10 mouse cellular contexts compared by ENCODE assay signal in the genomic region with DNA sequence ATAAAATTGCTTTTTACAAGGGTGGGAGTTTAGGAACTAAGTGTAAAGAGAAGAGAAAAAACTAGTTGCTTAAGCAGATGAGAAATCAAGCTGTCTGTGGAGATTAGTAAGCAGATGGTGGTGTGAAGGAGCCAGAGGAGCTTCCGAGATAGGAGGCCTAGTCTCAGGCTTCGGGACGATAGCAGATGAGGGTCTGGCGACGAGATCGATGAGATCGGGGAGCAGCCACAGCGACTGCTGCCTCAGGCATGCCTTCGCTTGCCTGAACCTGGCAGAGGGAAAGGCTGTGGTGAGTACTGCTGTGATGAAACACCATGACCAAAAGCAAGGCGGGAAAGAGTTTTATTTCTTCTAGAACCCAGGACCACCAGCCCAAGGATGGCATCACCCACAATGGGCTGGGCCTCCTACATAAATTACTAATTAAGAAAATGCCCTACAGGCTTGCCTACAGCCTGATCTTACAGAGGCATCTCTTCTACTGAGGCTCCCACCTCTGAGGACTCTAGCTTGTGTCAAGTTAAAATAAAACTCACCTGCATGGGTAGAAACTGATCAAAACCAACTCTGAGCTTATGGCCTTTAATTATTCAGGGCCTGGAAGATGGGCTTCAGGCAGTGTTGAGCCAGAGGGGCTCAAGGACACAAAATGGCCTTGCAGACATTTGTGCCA. TPM values are rescaled to one million over a fixed set of nuclear protein-coding genes. Genes with fewer than 3 reads are reported as not detected.
A peak's percentile ranks its signal among the peaks of the same experiment; 100 is the strongest.
DNase-seq lines count a peak whose midpoint lies in the region; ATAC-seq and TF ChIP-seq lines count a peak whose summit lies in the region.
"Had no signal": no experiment of that assay in that cellular context is flagged by ENCODE, and none has a peak within 500 bp of the region (broad histone marks: within the 10 kb centered on the region; RNA-seq: fewer than 3 reads in every experiment).

No protein-coding gene starts in this region.

- no peak overlapping the region for H3K27ac ChIP-seq in lung, embryonic 14.5 days (ENCODE audit: low read depth)

- no peak overlapping the region for H3K9ac ChIP-seq in lung, embryonic 14.5 days

- TF ChIP-seq CTCF in lung, embryonic 14.5 days (IDR thresholded peaks at IDR 0.05; ENCODE audit: low read depth) = no peak

- H3K36me3 ChIP-seq in lung, embryonic 14.5 days (ENCODE audit: insufficient read depth) = no peaks in the 10 kb centered on the region

- H3K4me1 ChIP-seq in lung, embryonic 14.5 days (ENCODE audit: insufficient read depth) = no peaks in the 10 kb centered on the region

- H3K4me2 ChIP-seq in lung, embryonic 14.5 days = peak overlapping the region; percentile 20; the same call in 1 of the 2 replicates

- peak; percentile 67 for ATAC-seq in lung, embryonic 14.5 days (ENCODE audit: insufficient read depth)
- ATAC-seq in erythroblast, adult 5-6 weeks (replicated peaks; ENCODE audit: low FRiP score, poor library complexity, severe bottlenecking) = peak; percentile 87
- ATAC-seq in megakaryocyte progenitor cell, adult 5-6 weeks (replicated peaks; ENCODE audit: poor library complexity) = peak; percentile 96
- ATAC-seq in frontal cortex, adult (ENCODE audit: low TSS enrichment) = no peak

- peaks cover 3% of the 10 kb centered on the region; the same call in 1 of the 2 replicates for H3K27me3 ChIP-seq in lung, embryonic 14.5 days (ENCODE audit: insufficient read depth, low read length)

- no peak overlapping the region for H3K4me3 ChIP-seq in lung, embryonic 14.5 days (ENCODE audit: low read depth, low read length)

- peak; percentile 76 to 80 for DNase-seq in cerebellum, postnatal 10 days
- no peak for DNase-seq in cerebellum, adult 11 months
- peak; percentile 55 for DNase-seq in lung, embryonic 14.5 days
- no peak for DNase-seq in lung, postnatal 14 days
- DNase-seq in thymus, postnatal 10 days (ENCODE audit: low spot score in 2 of 2) = no peak
- DNase-seq: lung, postnatal 4 days had no signal

- H3K9me3 ChIP-seq in lung, embryonic 14.5 days (ENCODE audit: low read depth, low read length) = no peaks in the 10 kb centered on the region

- WGBS in lung, embryonic 14.5 days = 35% methylated on average over 10 of the region's 10 CpGs

RNA-seq across cellular contexts. Expression of gene Hist2h4, which starts 8.3 kb away (rescaled TPM):
- polyA plus RNA-seq in lung, embryonic 14.5 days (2014; fragmentation: Nextera tagmentation; extraction: Ambion mirVana) = 11.3 and 16.6 TPM in 2 replicates
- total RNA-seq in erythroblast, adult 5-6 weeks (2015; ENCODE audit: low replicate concordance) = 114 and 128 TPM in 2 replicates
- total RNA-seq in erythroblast, adult 5-6 weeks (2017; ENCODE audit: low replicate concordance) = 46.8 and 67.0 TPM in 2 replicates
- total RNA-seq in megakaryocyte progenitor cell, adult 5-6 weeks (2015) = 111 and 118 TPM in 2 replicates
- 114 and 115 TPM in 2 replicates for total RNA-seq in megakaryocyte progenitor cell, adult 5-6 weeks (2017)

RNA-seq across cellular contexts. Expression of gene Hist2h3c1, which starts 8.3 kb away (rescaled TPM):
- 0.30 and 2.3 TPM in 2 replicates for polyA plus RNA-seq in lung, embryonic 14.5 days (2014; fragmentation: Nextera tagmentation; extraction: Ambion mirVana)
- total RNA-seq in erythroblast, adult 5-6 weeks (2015; ENCODE audit: low replicate concordance) = 16.7 and 20.9 TPM in 2 replicates
- total RNA-seq in erythroblast, adult 5-6 weeks (2017; ENCODE audit: low replicate concordance) = 15.1 TPM in 1 of 2 replicates, not detected in the other
- total RNA-seq in megakaryocyte progenitor cell, adult 5-6 weeks (2015) = 17.3 and 17.9 TPM in 2 replicates
- total RNA-seq in megakaryocyte progenitor cell, adult 5-6 weeks (2017) = 2.8 TPM in 1 of 2 replicates, not detected in the other
- total RNA-seq: adrenal gland, adult 18-20 months had no signal

RNA-seq across cellular contexts. Expression of gene Hist2h2aa1, which starts 9.5 kb away (rescaled TPM):
- 13.0 and 15.7 TPM in 2 replicates for polyA plus RNA-seq in lung, embryonic 14.5 days (2014; fragmentation: Nextera tagmentation; extraction: Ambion mirVana)
- total RNA-seq in erythroblast, adult 5-6 weeks (2015; ENCODE audit: low replicate concordance) = not detected in 2 replicates
- 1,803 and 3,861 TPM in 2 replicates for total RNA-seq in erythroblast, adult 5-6 weeks (2017; ENCODE audit: low replicate concordance)
- not detected in 2 replicates for total RNA-seq in megakaryocyte progenitor cell, adult 5-6 weeks (2015)
- 7,846 and 10,813 TPM in 2 replicates for total RNA-seq in megakaryocyte progenitor cell, adult 5-6 weeks (2017)

RNA-seq across cellular contexts. Expression of gene Hist2h3b, which starts 13.6 kb away (rescaled TPM):
- 100 and 111 TPM in 2 replicates for polyA plus RNA-seq in lung, embryonic 14.5 days (2014; fragmentation: Nextera tagmentation; extraction: Ambion mirVana)
- 373 and 489 TPM in 2 replicates for total RNA-seq in erythroblast, adult 5-6 weeks (2015; ENCODE audit: low replicate concordance)
- total RNA-seq in erythroblast, adult 5-6 weeks (2017; ENCODE audit: low replicate concordance) = 312 and 340 TPM in 2 replicates
- 773 and 862 TPM in 2 replicates for total RNA-seq in megakaryocyte progenitor cell, adult 5-6 weeks (2015)
- 369 and 430 TPM in 2 replicates for total RNA-seq in megakaryocyte progenitor cell, adult 5-6 weeks (2017)

RNA-seq across cellular contexts. Expression of gene Hist2h2bb, which starts 14.7 kb away (rescaled TPM):
- polyA plus RNA-seq in lung, embryonic 14.5 days (2014; fragmentation: Nextera tagmentation; extraction: Ambion mirVana) = 23.2 and 26.7 TPM in 2 replicates
- 715 and 759 TPM in 2 replicates for total RNA-seq in erythroblast, adult 5-6 weeks (2015; ENCODE audit: low replicate concordance)
- total RNA-seq in erythroblast, adult 5-6 weeks (2017; ENCODE audit: low replicate concordance) = 2,995 and 4,039 TPM in 2 replicates
- total RNA-seq in megakaryocyte progenitor cell, adult 5-6 weeks (2015) = 1,111 and 1,146 TPM in 2 replicates
- 9,134 and 9,995 TPM in 2 replicates for total RNA-seq in megakaryocyte progenitor cell, adult 5-6 weeks (2017)

Comparison
In these comparisons a context has a peak if more than half of its experiments do, and no peak if none do; other contexts are left out.
1. DNase-seq: peak in cerebellum, postnatal 10 days (2 of 2) and lung, embryonic 14.5 days (single experiment); none in cerebellum, adult 11 months (single experiment), lung, postnatal 14 days (single experiment) and thymus, postnatal 10 days (0 of 2).